Mouse (Mus musculus) layer of hippocampus, adult 2 months (tissue): ENCODE measurements around the gene Il17re. TPM values are rescaled to one million over a fixed set of nuclear protein-coding genes. Genes with fewer than 3 reads are reported as not detected.

ENCODE experiments used
- DNase-seq, 2 experiments: peaks; one replicate each; pipeline ENCODE4 v3.0.0; 2022; ENCODE audit warnings: low spot score in 2 of 2
- H3K27ac ChIP-seq: fragments of 200-600 bp; 2 replicates; pipeline ENCODE4 v1.8.1; 2022
- H3K4me3 ChIP-seq: fragments of 200-600 bp; 2 replicates; pipeline ENCODE4 v1.8.1; 2022; ENCODE audit warnings: mild to moderate bottlenecking
- CTCF ChIP-seq: fragments of 200-600 bp; conservative IDR thresholded peaks from 2 replicates; pipeline ENCODE4 v1.8.1; 2022; ENCODE audit warnings: antibody characterized with exemption, mild to moderate bottlenecking, moderate library complexity
- total RNA-seq, 2 experiments: library from RNA; stranded (reverse); gene quantifications; 2 replicates each; pipeline ENCODE4 v1.2.3; 2021

Gene Il17re
- total RNA-seq, 2 experiments from 2014 or later = 0.22 to 0.46 TPM

DNA sequence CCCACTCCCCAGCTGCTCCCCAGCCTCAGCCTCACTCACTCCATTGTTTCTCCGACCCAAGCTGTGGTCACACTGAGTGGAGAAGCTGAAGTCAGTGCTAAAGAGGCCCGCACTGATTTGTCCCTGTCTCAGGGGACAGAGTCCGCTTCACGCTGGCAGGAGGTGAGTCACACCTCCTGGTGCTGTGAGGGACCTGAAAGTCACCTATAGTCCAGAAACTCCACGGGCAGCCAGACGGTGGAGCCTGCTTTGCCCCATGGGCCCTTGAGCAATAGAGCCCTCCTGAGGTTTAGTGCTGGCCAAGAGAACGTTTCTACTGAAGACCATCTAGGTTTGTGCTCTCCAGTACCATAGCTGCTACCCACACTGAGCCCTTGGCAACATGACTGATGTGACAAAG, 23.6 kb upstream of the Il17re start:
- Histone ChIP-seq H3K27ac (no peak overlapping the region), H3K4me3 (no peak overlapping the region)
- no peak for TF ChIP-seq CTCF
- no peak for DNase-seq

DNA sequence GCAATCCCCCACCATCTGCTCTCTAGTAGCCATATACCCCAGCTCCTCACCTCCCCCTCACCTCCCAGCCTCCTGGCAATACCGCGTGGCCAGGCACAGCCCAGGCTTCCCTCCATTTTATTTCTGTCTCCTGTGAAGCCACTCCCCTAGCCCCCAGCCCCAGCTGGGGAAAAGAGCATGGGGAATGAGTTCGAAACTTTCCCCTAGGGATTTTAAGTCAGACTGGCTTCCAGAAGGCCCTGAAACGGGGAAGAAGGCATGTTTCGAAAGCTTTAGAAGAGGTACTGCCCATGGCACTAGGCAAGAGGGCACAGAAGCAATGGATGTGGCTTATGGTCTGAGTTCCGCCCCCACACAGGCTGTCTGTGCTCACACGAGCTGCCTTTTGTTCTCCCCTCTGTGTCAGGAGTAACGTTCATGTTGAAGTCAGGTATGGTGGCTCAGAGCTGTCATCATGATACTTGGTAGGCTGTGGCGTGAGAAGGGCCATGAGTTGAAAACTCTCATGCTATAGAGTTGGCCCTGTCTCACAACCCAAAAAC, 22.5 kb upstream of the Il17re start, which contains the start of gene Cidec:
Cidec (minus strand) TSS at position 97 of the 542 bp plus-strand sequence.
- TF ChIP-seq CTCF = no peak
- Histone ChIP-seq H3K4me3 (no peak within 1 kb of the TSS), H3K27ac (no peak within 1 kb of the TSS)
- DNase-seq = no peak

- Histone ChIP-seq H3K4me3 (no peak overlapping the region), H3K27ac (no peak overlapping the region)
- no peak for DNase-seq
- TF ChIP-seq CTCF = no peak
Observed at GRCm38 (mm10) chr6:113437135-113437534, 21.1 kb upstream of the Il17re start.

GRCm38 (mm10) chr6:113438721-113439430, 19.4 kb upstream of the Il17re start:
- no peak for DNase-seq
- Histone ChIP-seq H3K4me3 (no peak overlapping the region), H3K27ac (no peak overlapping the region)
- TF ChIP-seq CTCF = no peak

DNA sequence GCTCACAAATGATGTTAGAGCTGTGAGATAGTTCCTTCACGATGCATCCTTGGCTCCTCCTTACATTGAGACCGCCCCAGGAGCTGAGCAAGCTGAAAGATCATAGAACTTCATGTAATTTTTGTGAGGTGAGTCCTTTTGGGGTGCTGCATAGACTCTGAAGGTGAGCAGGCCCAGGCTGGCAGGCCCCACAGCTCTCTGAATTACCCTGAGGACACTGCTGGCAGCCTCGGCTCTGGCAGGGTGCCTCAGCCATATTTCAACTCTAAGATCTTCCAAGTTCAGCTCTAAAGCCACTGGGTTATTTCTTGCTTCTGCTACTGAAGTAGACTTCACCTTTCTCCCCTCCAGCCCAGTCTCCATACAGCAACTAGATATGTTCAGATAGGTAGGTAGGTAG, 17.6 kb upstream of the Il17re start:
- TF ChIP-seq CTCF = no peak
- Histone ChIP-seq H3K27ac (no peak overlapping the region), H3K4me3 (no peak overlapping the region)
- no peak for DNase-seq

DNA sequence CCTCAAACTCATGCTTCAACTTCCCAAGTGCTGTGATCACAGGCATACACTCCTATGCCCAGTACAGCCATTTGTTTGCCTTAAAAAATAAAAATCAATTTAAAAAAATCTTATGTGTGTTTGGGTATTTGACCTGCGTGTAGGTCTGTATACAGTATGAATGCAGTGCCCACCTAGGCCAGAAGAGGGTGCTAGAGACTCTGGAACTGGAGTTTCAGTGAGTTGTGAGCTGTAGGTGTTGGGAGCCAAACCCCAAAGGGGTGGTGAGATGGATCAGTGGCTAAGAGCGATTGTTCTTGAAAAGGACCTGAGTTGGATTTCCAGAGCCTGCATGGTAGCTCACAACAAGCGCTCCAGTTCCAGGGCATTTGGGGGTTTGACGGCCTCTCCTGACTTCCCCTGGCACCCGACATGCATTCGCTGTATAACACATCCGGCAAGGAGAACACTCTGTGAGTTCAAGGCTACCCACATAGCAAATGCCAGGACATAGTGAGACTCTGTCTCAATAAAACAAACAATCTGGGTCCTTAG, 17.1 kb upstream of the Il17re start:
- H3K27ac ChIP-seq = no peak overlapping the region
- peak; percentile 40 to 72 for DNase-seq
- H3K4me3 ChIP-seq = no peak overlapping the region
- peak; percentile 85 for TF ChIP-seq CTCF

GRCm38 (mm10) chr6:113442087-113442441, 16.2 kb upstream of the Il17re start:
- TF ChIP-seq CTCF = no peak
- peak overlapping the region; percentile 74 for H3K4me3 ChIP-seq
- H3K27ac ChIP-seq = peak overlapping the region; percentile 95
- no peak for DNase-seq

DNA sequence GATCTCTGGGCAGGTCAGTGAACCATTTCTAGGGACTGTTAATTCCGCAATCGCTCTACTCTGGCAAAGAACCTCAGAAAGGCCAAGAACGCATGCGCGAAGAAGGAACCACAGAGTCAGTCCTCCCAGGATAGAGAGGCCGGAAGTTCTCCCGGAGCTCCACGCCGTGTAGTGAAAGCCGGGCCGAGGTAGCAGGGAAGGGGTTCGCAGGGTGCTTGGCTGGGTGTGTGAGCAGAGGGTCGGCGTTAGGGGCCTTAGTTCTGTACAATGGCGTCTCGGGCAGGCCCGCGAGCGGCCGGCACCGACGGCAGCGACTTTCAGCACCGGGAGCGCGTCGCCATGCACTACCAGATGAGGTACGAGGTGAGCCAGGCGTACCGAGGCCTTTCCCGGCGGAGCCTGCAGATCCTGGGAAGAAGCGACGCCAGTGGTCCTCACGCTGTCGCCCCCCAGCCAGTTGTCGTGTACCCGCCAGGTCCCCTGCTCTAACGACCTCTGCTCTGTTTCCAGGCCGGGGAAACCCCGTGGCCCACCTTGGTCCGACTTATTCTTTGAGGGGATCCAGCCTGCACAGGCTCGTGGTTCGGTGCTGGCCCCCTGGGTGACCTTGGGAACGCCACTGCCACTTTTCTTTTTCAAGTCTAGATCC, 15.7 kb upstream of the Il17re start, which contains the start of gene Jagn1:
Jagn1 (plus strand) TSS at position 128 of the 649 bp plus-strand sequence.
- Histone ChIP-seq H3K27ac (peak within 1 kb of the TSS; percentile 95), H3K4me3 (peak within 1 kb of the TSS; percentile 74)
- peak; percentile 90 to 94 for DNase-seq
- no peak for TF ChIP-seq CTCF

DNA sequence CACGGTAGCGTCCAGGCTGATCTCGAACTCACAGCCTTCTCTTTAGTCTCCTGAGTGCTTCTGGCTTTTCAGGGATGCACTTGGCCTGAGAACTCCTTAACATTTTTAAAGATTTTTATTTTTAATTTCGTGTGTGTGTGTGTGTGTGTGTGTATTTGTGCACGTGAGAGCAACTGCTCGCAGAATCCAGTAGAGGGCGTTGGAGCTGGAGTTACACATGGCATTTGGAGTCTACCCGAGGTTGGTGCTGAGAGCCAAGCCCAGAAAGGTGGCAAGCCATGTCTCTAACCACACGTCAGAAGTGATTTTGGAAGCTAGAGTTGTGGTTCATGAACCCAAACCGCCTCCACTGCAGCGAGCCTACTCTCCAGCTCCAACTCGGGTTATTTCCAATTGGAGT, 15.2 kb upstream of the Il17re start:
- H3K4me3 ChIP-seq = peak overlapping the region; percentile 74
- no peak for DNase-seq
- peak overlapping the region; percentile 95 for H3K27ac ChIP-seq
- peak; percentile 58 for TF ChIP-seq CTCF

- no peak for DNase-seq
- no peak for TF ChIP-seq CTCF
- Histone ChIP-seq H3K27ac (no peak overlapping the region), H3K4me3 (no peak overlapping the region)
Observed at GRCm38 (mm10) chr6:113444207-113444965, 13.9 kb upstream of the Il17re start.

GRCm38 (mm10) chr6:113447639-113448038, 10.6 kb upstream of the Il17re start:
- DNase-seq = no peak
- TF ChIP-seq CTCF = no peak
- Histone ChIP-seq H3K4me3 (no peak overlapping the region), H3K27ac (no peak overlapping the region)

GRCm38 (mm10) chr6:113451839-113452238, 6.4 kb upstream of the Il17re start:
- DNase-seq = no peak
- TF ChIP-seq CTCF = no peak
- no peak overlapping the region for H3K27ac ChIP-seq
- H3K4me3 ChIP-seq = no peak overlapping the region

GRCm38 (mm10) chr6:113455007-113455406, 3.3 kb upstream of the Il17re start:
- no peak overlapping the region for H3K4me3 ChIP-seq
- H3K27ac ChIP-seq = no peak overlapping the region
- no peak for DNase-seq
- TF ChIP-seq CTCF = no peak
